Mouse (Mus musculus): ENCODE data around the gene Spic.

DNA sequence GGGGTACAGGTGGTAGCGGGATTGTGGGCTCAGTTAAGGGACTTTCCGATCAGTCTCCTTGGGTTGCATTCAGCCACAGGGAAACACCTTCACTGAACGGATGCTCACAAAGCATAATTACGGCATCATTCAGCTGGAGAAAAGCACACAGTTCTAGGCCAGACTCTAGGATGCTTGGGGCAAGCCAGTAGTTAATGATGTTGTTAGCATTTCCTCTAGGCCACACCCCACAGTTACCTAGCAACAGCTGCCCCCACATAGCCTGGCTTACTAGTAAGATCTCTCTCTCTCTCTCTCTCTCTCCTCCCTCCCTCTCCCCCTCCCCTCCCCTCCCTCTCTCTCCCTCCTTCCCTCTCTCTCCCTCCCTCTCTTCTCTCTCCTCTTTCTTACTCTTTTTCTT is 57.8 kb downstream of the Spic start:
- TF ChIP-seq CTCF (IDR thresholded peaks at IDR 0.05; ENCODE audit: low read depth, low read length) (no peak), POLR2A (IDR thresholded peaks at IDR 0.05; ENCODE audit: insufficient read depth, low read length) (no peak), EP300 (IDR thresholded peaks at IDR 0.05; ENCODE audit: insufficient read depth, low read depth, low read length) (peak; percentile 63; the same call in 1 of the 2 replicates)

Measured in ES-Bruce4 (cell line).